ENCODE assay signal across 9 mouse cellular contexts in genomic region chr19:6909021-6909420, GRCm38 (mm10). TPM values are rescaled to one million over a fixed set of nuclear protein-coding genes. Genes with fewer than 3 reads are reported as not detected.
DNase-seq lines count a peak whose midpoint lies in the region; ATAC-seq and TF ChIP-seq lines count a peak whose summit lies in the region.
"Had no signal": no experiment of that assay in that cellular context is flagged by ENCODE, and none has a peak within 500 bp of the region (broad histone marks: within the 10 kb centered on the region; RNA-seq: fewer than 3 reads in every experiment).

No protein-coding gene starts in this region.

- no peaks in the 10 kb centered on the region for H3K27me3 ChIP-seq in heart, embryonic 11.5 days (ENCODE audit: control insufficient read depth, insufficient read depth, low read length)
- no peaks in the 10 kb centered on the region for H3K27me3 ChIP-seq in CH12.LX (replicated peaks)
- no peaks in the 10 kb centered on the region for H3K27me3 ChIP-seq in forebrain, embryonic 14.5 days (replicated peaks; ENCODE audit: control insufficient read depth, insufficient read depth, low read length)
- no peaks in the 10 kb centered on the region for H3K27me3 ChIP-seq in liver, embryonic 15.5 days

- dilution Hi-C loops in CH12.LX (cut with MboI; ENCODE audit: extremely low pct_ligation_motif_present, extremely low pct_unique_long_range_greater_than_20kb, low sequenced_read_pairs) = no loop called here

- peak overlapping the region; percentile 93 for H3K4me2 ChIP-seq in heart, embryonic 11.5 days
- H3K4me2 ChIP-seq in CH12.LX (ENCODE audit: insufficient read depth, low read depth, poor library complexity, severe bottlenecking) = peak overlapping the region; percentile 87
- H3K4me2 ChIP-seq in forebrain, embryonic 14.5 days (ENCODE audit: low read length) = peak overlapping the region; percentile 82
- peak overlapping the region; percentile 91 for H3K4me2 ChIP-seq in liver, embryonic 15.5 days

- 7% methylated on average over 11 of the region's 11 CpGs for WGBS in heart, embryonic 11.5 days (ENCODE audit: insufficient replicate concordance)
- 11% methylated on average over 11 of the region's 11 CpGs for WGBS in forebrain, embryonic 14.5 days
- 6% methylated on average over 11 of the region's 11 CpGs for WGBS in liver, embryonic 15.5 days (ENCODE audit: insufficient replicate concordance)

- no peak for DNase-seq in heart, adult 8-10 months (ENCODE audit: low spot score)
- no peak for DNase-seq in CH12.LX (ENCODE audit: extremely low read depth)
- DNase-seq in forebrain, embryonic 14.5 days (ENCODE audit: low spot score) = no peak
- DNase-seq in cerebellum, adult 8-10 months = no peak
- no peak for DNase-seq in yolk sac, embryonic 10.5 days (ENCODE audit: low spot score)
- no peak for DNase-seq in embryo, embryonic 10 days (ENCODE audit: low spot score)

- H3K79me2 ChIP-seq in CH12.LX (replicated peaks; ENCODE audit: control insufficient read depth, extremely low read depth, insufficient read depth, poor library complexity, severe bottlenecking) = peaks cover 21% of the 10 kb centered on the region

- TF ChIP-seq RAD21 in CH12.LX (IDR thresholded peaks at IDR 0.05; ENCODE audit: low read depth, low read length) = no peak

- peak overlapping the region; percentile 99 for H3K27ac ChIP-seq in heart, embryonic 11.5 days (ENCODE audit: low read depth, low read length)
- peak overlapping the region; percentile 97 for H3K27ac ChIP-seq in CH12.LX (ENCODE audit: insufficient read depth, low read depth)
- H3K27ac ChIP-seq in forebrain, embryonic 14.5 days (ENCODE audit: low read depth, low read length) = peak overlapping the region; percentile 93
- peak overlapping the region; percentile 97 for H3K27ac ChIP-seq in liver, embryonic 15.5 days (replicated peaks)

- peaks cover 16% of the 10 kb centered on the region for H3K4me1 ChIP-seq in heart, embryonic 11.5 days (ENCODE audit: control insufficient read depth, insufficient read depth, low read length)
- peaks cover 10 to 29% of the 10 kb centered on the region in 2 experiments; a peak in 3 of 4 replicates for H3K4me1 ChIP-seq in CH12.LX (ENCODE audit: control insufficient read depth in 1 of 2, insufficient read depth in 2 of 2)
- H3K4me1 ChIP-seq in forebrain, embryonic 14.5 days (ENCODE audit: control insufficient read depth, insufficient read depth, low read length) = peaks cover 11% of the 10 kb centered on the region
- peaks cover 40% of the 10 kb centered on the region for H3K4me1 ChIP-seq in liver, embryonic 15.5 days (replicated peaks)

- no peak for ATAC-seq in heart, embryonic 11.5 days (replicated peaks; ENCODE audit: insufficient number of reproducible peaks, low FRiP score, low TSS enrichment)
- no peak for ATAC-seq in forebrain, embryonic 14.5 days
- no peak for ATAC-seq in liver, embryonic 15.5 days (ENCODE audit: insufficient read depth)

- TF ChIP-seq POLR2A in CH12.LX (IDR thresholded peaks at IDR 0.05; ENCODE audit: low read depth, low read length) = no peak

- TF ChIP-seq CTCF in CH12.LX (conservative IDR thresholded peaks at IDR 0.05 in 1 of 2, IDR thresholded peaks at IDR 0.05 in 1 of 2; ENCODE audit: low read depth in 2 of 2, low read length in 2 of 2) = no peak

- in situ Hi-C loops in CH12.LX (cut with MboI; ENCODE audit: low pct_ligation_motif_present, low pct_unique_long_range_greater_than_20kb, low sequenced_read_pairs) = no loop called here

- peaks cover 34% of the 10 kb centered on the region for H3K36me3 ChIP-seq in heart, embryonic 11.5 days (ENCODE audit: control insufficient read depth, insufficient read depth, low read length)
- peaks cover 42 to 70% of the 10 kb centered on the region in 2 experiments for H3K36me3 ChIP-seq in CH12.LX (replicated peaks in 1 of 2; ENCODE audit: control insufficient read depth in 1 of 2, insufficient read depth in 1 of 2, low read length in 1 of 2)
- peaks cover 61% of the 10 kb centered on the region for H3K36me3 ChIP-seq in forebrain, embryonic 14.5 days (ENCODE audit: control insufficient read depth, insufficient read depth, low read length)
- H3K36me3 ChIP-seq in liver, embryonic 15.5 days (replicated peaks) = peaks cover 60% of the 10 kb centered on the region

- peak overlapping the region; percentile 84 for H3K9ac ChIP-seq in heart, embryonic 11.5 days (ENCODE audit: low read depth, low read length)
- peak overlapping the region; percentile 94 for H3K9ac ChIP-seq in CH12.LX (ENCODE audit: insufficient read depth, low read depth)
- H3K9ac ChIP-seq in forebrain, embryonic 14.5 days (ENCODE audit: low read length) = peak overlapping the region; percentile 71
- peak overlapping the region; percentile 59 for H3K9ac ChIP-seq in liver, embryonic 15.5 days

- TF ChIP-seq EP300 in CH12.LX (IDR thresholded peaks at IDR 0.05; ENCODE audit: low read length) = no peak

- no peaks in the 10 kb centered on the region for H3K9me3 ChIP-seq in heart, embryonic 11.5 days (replicated peaks; ENCODE audit: control insufficient read depth, low read length)
- no peaks in the 10 kb centered on the region for H3K9me3 ChIP-seq in CH12.LX (replicated peaks; ENCODE audit: low read length)
- no peaks in the 10 kb centered on the region for H3K9me3 ChIP-seq in forebrain, embryonic 14.5 days (replicated peaks; ENCODE audit: control insufficient read depth, low read length)
- no peaks in the 10 kb centered on the region for H3K9me3 ChIP-seq in liver, embryonic 15.5 days (replicated peaks)

- H3K4me3 ChIP-seq in heart, embryonic 11.5 days (ENCODE audit: low read depth, low read length) = peak overlapping the region; percentile 72
- H3K4me3 ChIP-seq in CH12.LX (replicated peaks in 1 of 3; ENCODE audit: low read depth in 2 of 3, low read length in 2 of 3, poor library complexity in 1 of 3) = peak overlapping the region; percentile 85 to 100 (median 92)
- peak overlapping the region; percentile 53 for H3K4me3 ChIP-seq in forebrain, embryonic 14.5 days (ENCODE audit: low read depth, low read length)
- peak overlapping the region; percentile 81 for H3K4me3 ChIP-seq in liver, embryonic 15.5 days (replicated peaks)

TF ChIP-seq in CH12.LX, 34 proteins besides CTCF, POLR2A, EP300 and RAD21:
- TF ChIP-seq ZKSCAN1 (IDR thresholded peaks at IDR 0.05; ENCODE audit: borderline replicate concordance, low read depth, low read length) (no peak), HCFC1 (IDR thresholded peaks at IDR 0.05; ENCODE audit: low read depth, low read length) (no peak), BHLHE40 (IDR thresholded peaks at IDR 0.05; ENCODE audit: low read depth, low read length) (no peak), IRF4 (IDR thresholded peaks at IDR 0.05; ENCODE audit: low read depth, low read length) (no peak), ZMIZ1 (IDR thresholded peaks at IDR 0.05; ENCODE audit: low read depth, low read length) (no peak), SMC3 (IDR thresholded peaks at IDR 0.05; ENCODE audit: low read depth, low read length) (no peak)

RNA-seq across cellular contexts. Expression of gene Trmt112, which starts 0.5 kb away (rescaled TPM):
- polyA plus RNA-seq in heart, embryonic 11.5 days (2014; fragmentation: Nextera tagmentation; extraction: Ambion mirVana) = 91.5 and 97.8 TPM in 2 replicates
- 10 to 100 TPM; 29.9 to 49.7 (median 39.7) TPM for total RNA-seq in heart, adult 8-10 months (2022)
- 191 and 198 TPM in 2 replicates for total RNA-seq in CH12.LX (2012; rRNA removed)
- total RNA-seq in CH12.LX (2014; rRNA removed) = 89.5 and 97.9 TPM in 2 replicates
- 158 and 212 TPM in 2 replicates for polyA plus RNA-seq in CH12.LX (2012; ENCODE audit: insufficient read length, low read depth)
- polyA plus RNA-seq in forebrain, embryonic 14.5 days (2014; fragmentation: Nextera tagmentation; extraction: Ambion mirVana) = 125 and 150 TPM in 2 replicates
- polyA plus RNA-seq in liver, embryonic 15.5 days (2015; fragmentation: Nextera tagmentation; extraction: Ambion mirVana) = 59.7 and 67.9 TPM in 2 replicates

RNA-seq across cellular contexts. Expression of gene Prdx5, which starts 0.9 kb away (rescaled TPM):
- 143 and 150 TPM in 2 replicates for polyA plus RNA-seq in heart, embryonic 11.5 days (2014; fragmentation: Nextera tagmentation; extraction: Ambion mirVana)
- total RNA-seq in heart, adult 8-10 months (2022) = 100 to 1,000 TPM; 620 to 842 (median 766) TPM
- total RNA-seq in CH12.LX (2012; rRNA removed) = 72.6 and 74.8 TPM in 2 replicates
- 77.2 and 83.5 TPM in 2 replicates for total RNA-seq in CH12.LX (2014; rRNA removed)
- polyA plus RNA-seq in CH12.LX (2012; ENCODE audit: insufficient read length, low read depth) = 137 TPM in 2 replicates
- polyA plus RNA-seq in forebrain, embryonic 14.5 days (2014; fragmentation: Nextera tagmentation; extraction: Ambion mirVana) = 229 and 233 TPM in 2 replicates
- 144 and 151 TPM in 2 replicates for polyA plus RNA-seq in liver, embryonic 15.5 days (2015; fragmentation: Nextera tagmentation; extraction: Ambion mirVana)

RNA-seq across cellular contexts. Expression of gene Esrra, which starts 12.6 kb away (rescaled TPM):
- 9.0 and 10.5 TPM in 2 replicates for polyA plus RNA-seq in heart, embryonic 11.5 days (2014; fragmentation: Nextera tagmentation; extraction: Ambion mirVana)
- total RNA-seq in heart, adult 8-10 months (2022) = 100 to 1,000 TPM; 153 to 180 (median 168) TPM
- 23.5 and 28.7 TPM in 2 replicates for total RNA-seq in CH12.LX (2012; rRNA removed)
- total RNA-seq in CH12.LX (2014; rRNA removed) = 13.4 and 13.6 TPM in 2 replicates
- polyA plus RNA-seq in CH12.LX (2012; ENCODE audit: insufficient read length, low read depth) = 15.6 and 17.7 TPM in 2 replicates
- 6.3 and 7.0 TPM in 2 replicates for polyA plus RNA-seq in forebrain, embryonic 14.5 days (2014; fragmentation: Nextera tagmentation; extraction: Ambion mirVana)
- polyA plus RNA-seq in liver, embryonic 15.5 days (2015; fragmentation: Nextera tagmentation; extraction: Ambion mirVana) = 3.8 and 4.9 TPM in 2 replicates

RNA-seq across cellular contexts. Expression of gene Catsperz, which starts 16.2 kb away (rescaled TPM):
- 1.9 and 3.9 TPM in 2 replicates for polyA plus RNA-seq in heart, embryonic 11.5 days (2014; fragmentation: Nextera tagmentation; extraction: Ambion mirVana)
- total RNA-seq in heart, adult 8-10 months (2022) = not detected
- not detected in 2 replicates for total RNA-seq in CH12.LX (2012; rRNA removed)
- total RNA-seq in CH12.LX (2014; rRNA removed) = not detected in 2 replicates
- polyA plus RNA-seq in CH12.LX (2012; ENCODE audit: insufficient read length, low read depth) = 1.2 TPM in 1 of 2 replicates, not detected in the other
- 0.45 and 1.1 TPM in 2 replicates for polyA plus RNA-seq in forebrain, embryonic 14.5 days (2014; fragmentation: Nextera tagmentation; extraction: Ambion mirVana)
- polyA plus RNA-seq in liver, embryonic 15.5 days (2015; fragmentation: Nextera tagmentation; extraction: Ambion mirVana) = 0.24 and 0.59 TPM in 2 replicates
- polyA plus RNA-seq: CD4-positive, CD25-positive, alpha-beta regulatory T cell, adult 4 months had no signal

RNA-seq across cellular contexts. Expression of gene Kcnk4, which starts 25.3 kb away (rescaled TPM):
- 0.17 and 0.46 TPM in 2 replicates for polyA plus RNA-seq in heart, embryonic 11.5 days (2014; fragmentation: Nextera tagmentation; extraction: Ambion mirVana)
- total RNA-seq in heart, adult 8-10 months (2022) = not detected
- total RNA-seq in CH12.LX (2012; rRNA removed) (0.21 TPM in 1 of 2 replicates, not detected in the other), CH12.LX (2014; rRNA removed) (not detected in 2 replicates)
- 0.80 TPM in 1 of 2 replicates, not detected in the other for polyA plus RNA-seq in CH12.LX (2012; ENCODE audit: insufficient read length, low read depth)
- polyA plus RNA-seq in forebrain, embryonic 14.5 days (2014; fragmentation: Nextera tagmentation; extraction: Ambion mirVana) = 0.77 and 0.98 TPM in 2 replicates
- 0.08 TPM in 1 of 2 replicates, not detected in the other for polyA plus RNA-seq in liver, embryonic 15.5 days (2015; fragmentation: Nextera tagmentation; extraction: Ambion mirVana)
- polyA plus RNA-seq: CD4-positive, CD25-positive, alpha-beta regulatory T cell, adult 4 months had no signal
